Mouse (Mus musculus) embryonic facial prominence, embryonic 10.5 days (tissue): ENCODE data around the gene Gm10401. TPM values are rescaled to one million over a fixed set of nuclear protein-coding genes. Genes with fewer than 3 reads are reported as not detected.

Experiments used
- DNase-seq: peaks from one replicate; pipeline ENCODE4 v3.0.0-alpha.2; 2017; ENCODE audit warnings: low spot score
- H3K27ac ChIP-seq: fragments of 300-500 bp; sonication (generic); replicated peaks from 2 replicates; pipeline ENCODE4 v1.5.1; 2016; ENCODE audit warnings: mild to moderate bottlenecking
- H3K27me3 ChIP-seq: fragments of 300-500 bp; sonication (generic); replicated peaks from 2 replicates; pipeline ENCODE4 v1.6.1; 2016; ENCODE audit warnings: low read depth, mild to moderate bottlenecking; ENCODE audit not compliant: poor library complexity, severe bottlenecking
- H3K36me3 ChIP-seq: fragments of 300-500 bp; sonication (generic); replicated peaks from 2 replicates; pipeline ENCODE4 v1.6.1; 2016; ENCODE audit warnings: mild to moderate bottlenecking, moderate library complexity
- H3K4me1 ChIP-seq: fragments of 300-500 bp; sonication (generic); 2 replicates; pipeline ENCODE4 v1.6.1; 2016
- H3K4me3 ChIP-seq: fragments of 300-500 bp; sonication (generic); 2 replicates; pipeline ENCODE4 v1.5.1; 2016; ENCODE audit warnings: mild to moderate bottlenecking, moderate library complexity
- H3K9me3 ChIP-seq: fragments of 300-500 bp; sonication (generic); 2 replicates; pipeline ENCODE4 v1.6.1; 2016; ENCODE audit warnings: mild to moderate bottlenecking
- WGBS: fragments of 180-500 bp; shearing (Covaris S2); methylation state at CpG from one replicate; pipeline ENCODE4 v1.1.7; 2016; 5-methylcytosine and 5-hydroxymethylcytosine counted together
- polyA plus RNA-seq: library from polyadenylated mRNA; unstranded; fragments of >200 nt; fragmentation: Nextera tagmentation; extraction: Ambion mirVana; gene quantifications from 2 replicates; pipeline ENCODE4 v1.2.1, GENCODE M21; 2016

Gene Gm10401
- polyA plus RNA-seq, 1 experiment from 2014 or later, result 25.5 TPM

GRCm38 (mm10) chr5:115133358-115134066 is 35.4 kb upstream of the Gm10401 start:
- Histone ChIP-seq H3K27ac (peak overlapping the region; percentile 91), H3K4me1 (peaks cover 21% of the 10 kb centered on the region), H3K27me3 (peaks cover 5% of the 10 kb centered on the region; the same call in 1 of the 2 replicates), H3K4me3 (peak overlapping the region; percentile 98), H3K9me3 (no peaks in the 10 kb centered on the region), H3K36me3 (peaks cover 43% of the 10 kb centered on the region)
- WGBS, result 60% methylated on average over 6 of the region's 6 CpGs
- DNase-seq, result no peak

- 92% methylated on average over 8 of the region's 8 CpGs for WGBS
- H3K4me1 ChIP-seq, result peaks cover 21% of the 10 kb centered on the region
- no peaks in the 10 kb centered on the region for H3K9me3 ChIP-seq
- peaks cover under 1% of the 10 kb centered on the region; the same call in 1 of the 2 replicates for H3K27me3 ChIP-seq
- DNase-seq, result no peak
- H3K4me3 ChIP-seq, result peak overlapping the region; percentile 98; the same call in 1 of the 2 replicates
- peaks cover 53% of the 10 kb centered on the region for H3K36me3 ChIP-seq
- no peak overlapping the region for H3K27ac ChIP-seq
These were observed 34.4 kb upstream of the Gm10401 start for GRCm38 (mm10) chr5:115132465-115132864.

- peaks cover 84% of the 10 kb centered on the region for H3K36me3 ChIP-seq
- no peak overlapping the region for H3K4me3 ChIP-seq
- no peaks in the 10 kb centered on the region for H3K27me3 ChIP-seq
- no peak for DNase-seq
- 87% methylated on average over 6 of the region's 6 CpGs for WGBS
- peaks cover 32% of the 10 kb centered on the region for H3K4me1 ChIP-seq
- H3K9me3 ChIP-seq, result no peaks in the 10 kb centered on the region
- no peak overlapping the region for H3K27ac ChIP-seq
These were observed 31.2 kb upstream of the Gm10401 start for GRCm38 (mm10) chr5:115129328-115129727.

- Histone ChIP-seq H3K36me3 (peaks cover 100% of the 10 kb centered on the region), H3K27me3 (no peaks in the 10 kb centered on the region), H3K4me1 (peaks cover 14% of the 10 kb centered on the region), H3K9me3 (no peaks in the 10 kb centered on the region), H3K27ac (no peak overlapping the region), H3K4me3 (no peak overlapping the region)
- DNase-seq, result no peak
- WGBS, result 94% methylated on average over 22 of the region's 22 CpGs
These were observed 29.5 kb upstream of the Gm10401 start for GRCm38 (mm10) chr5:115127421-115128179.

GRCm38 (mm10) chr5:115126578-115127312 is 28.6 kb upstream of the Gm10401 start:
- Histone ChIP-seq H3K9me3 (no peaks in the 10 kb centered on the region), H3K27ac (no peak overlapping the region), H3K4me1 (peaks cover 12% of the 10 kb centered on the region), H3K36me3 (peaks cover 100% of the 10 kb centered on the region), H3K27me3 (no peaks in the 10 kb centered on the region), H3K4me3 (no peak overlapping the region)
- WGBS, result 94% methylated on average over 28 of the region's 28 CpGs
- no peak for DNase-seq

GRCm38 (mm10) chr5:115125211-115125871 is 27.2 kb upstream of the Gm10401 start:
- peak; percentile 84 for DNase-seq
- Histone ChIP-seq H3K9me3 (no peaks in the 10 kb centered on the region), H3K27ac (no peak overlapping the region; the same call in 1 of the 2 replicates), H3K36me3 (peaks cover 87% of the 10 kb centered on the region), H3K27me3 (no peaks in the 10 kb centered on the region), H3K4me1 (peaks cover 12% of the 10 kb centered on the region), H3K4me3 (0 out of 2 replicates have a peak overlapping the region, but pooled peaks have one; percentile 26)
- WGBS, result 36% methylated on average over 24 of the region's 24 CpGs

GRCm38 (mm10) chr5:115124690-115125089 is 26.6 kb upstream of the Gm10401 start:
- no peak for DNase-seq
- H3K27me3 ChIP-seq, result no peaks in the 10 kb centered on the region
- peaks cover 80% of the 10 kb centered on the region for H3K36me3 ChIP-seq
- H3K9me3 ChIP-seq, result no peaks in the 10 kb centered on the region
- H3K4me1 ChIP-seq, result peaks cover 12% of the 10 kb centered on the region
- 92% methylated on average over 6 of the region's 6 CpGs for WGBS
- H3K27ac ChIP-seq, result no peak overlapping the region; the same call in 1 of the 2 replicates
- H3K4me3 ChIP-seq, result no peak overlapping the region; the same call in 1 of the 2 replicates

GRCm38 (mm10) chr5:115120978-115121377 is 22.9 kb upstream of the Gm10401 start:
- Histone ChIP-seq H3K36me3 (peaks cover 62% of the 10 kb centered on the region), H3K9me3 (0 out of 2 replicates have a peak, but pooled peaks cover 4% of the 10 kb centered on the region), H3K27me3 (no peaks in the 10 kb centered on the region), H3K4me1 (peaks cover 25% of the 10 kb centered on the region), H3K27ac (no peak overlapping the region), H3K4me3 (no peak overlapping the region)
- WGBS, result 75% methylated on average over 5 of the region's 5 CpGs
- no peak for DNase-seq

- WGBS, result under 1% methylated on average over 39 of the region's 39 CpGs
- DNase-seq, result peak; percentile 91
- H3K27ac ChIP-seq, result peak within 1 kb of the TSS; percentile 96
- H3K4me1 ChIP-seq, result peaks cover 14% of the 10 kb centered on the region
- peaks cover 61% of the 10 kb centered on the region for H3K36me3 ChIP-seq
- no peaks in the 10 kb centered on the region for H3K27me3 ChIP-seq
- H3K9me3 ChIP-seq, result 0 out of 2 replicates have a peak, but pooled peaks cover 4% of the 10 kb centered on the region
- peak within 1 kb of the TSS; percentile 89 for H3K4me3 ChIP-seq
These were observed 21.0 kb upstream of the Gm10401 start, which contains the start of gene Acads for GRCm38 (mm10) chr5:115118961-115119570. Gene Acads, minus strand, starts transcription at chr5:115119346.

GRCm38 (mm10) chr5:115117467-115117866 is 19.4 kb upstream of the Gm10401 start:
- H3K9me3 ChIP-seq, result 0 out of 2 replicates have a peak, but pooled peaks cover 4% of the 10 kb centered on the region
- WGBS, result 96% methylated on average over 13 of the region's 13 CpGs
- no peak overlapping the region; the same call in 1 of the 2 replicates for H3K4me3 ChIP-seq
- no peak for DNase-seq
- H3K36me3 ChIP-seq, result peaks cover 55% of the 10 kb centered on the region
- no peak overlapping the region for H3K27ac ChIP-seq
- H3K4me1 ChIP-seq, result peaks cover 14% of the 10 kb centered on the region
- no peaks in the 10 kb centered on the region for H3K27me3 ChIP-seq

- Histone ChIP-seq H3K27me3 (no peaks in the 10 kb centered on the region), H3K36me3 (peaks cover 57% of the 10 kb centered on the region), H3K27ac (no peak overlapping the region), H3K9me3 (0 out of 2 replicates have a peak, but pooled peaks cover 4% of the 10 kb centered on the region), H3K4me1 (peaks cover 14% of the 10 kb centered on the region), H3K4me3 (no peak overlapping the region)
- WGBS, result 88% methylated on average over 3 of the region's 3 CpGs
- DNase-seq, result no peak
These were observed 18.3 kb upstream of the Gm10401 start for GRCm38 (mm10) chr5:115116426-115116825.
